Mouse (Mus musculus): ENCODE data around the gene Ddit4l. TPM values are rescaled to one million over a fixed set of nuclear protein-coding genes. Genes with fewer than 3 reads are reported as not detected.

Ddit4l gene
- total and polyA plus RNA-seq, 3 experiments: 2.6 to 11.3 (median 2.8) TPM

DNA sequence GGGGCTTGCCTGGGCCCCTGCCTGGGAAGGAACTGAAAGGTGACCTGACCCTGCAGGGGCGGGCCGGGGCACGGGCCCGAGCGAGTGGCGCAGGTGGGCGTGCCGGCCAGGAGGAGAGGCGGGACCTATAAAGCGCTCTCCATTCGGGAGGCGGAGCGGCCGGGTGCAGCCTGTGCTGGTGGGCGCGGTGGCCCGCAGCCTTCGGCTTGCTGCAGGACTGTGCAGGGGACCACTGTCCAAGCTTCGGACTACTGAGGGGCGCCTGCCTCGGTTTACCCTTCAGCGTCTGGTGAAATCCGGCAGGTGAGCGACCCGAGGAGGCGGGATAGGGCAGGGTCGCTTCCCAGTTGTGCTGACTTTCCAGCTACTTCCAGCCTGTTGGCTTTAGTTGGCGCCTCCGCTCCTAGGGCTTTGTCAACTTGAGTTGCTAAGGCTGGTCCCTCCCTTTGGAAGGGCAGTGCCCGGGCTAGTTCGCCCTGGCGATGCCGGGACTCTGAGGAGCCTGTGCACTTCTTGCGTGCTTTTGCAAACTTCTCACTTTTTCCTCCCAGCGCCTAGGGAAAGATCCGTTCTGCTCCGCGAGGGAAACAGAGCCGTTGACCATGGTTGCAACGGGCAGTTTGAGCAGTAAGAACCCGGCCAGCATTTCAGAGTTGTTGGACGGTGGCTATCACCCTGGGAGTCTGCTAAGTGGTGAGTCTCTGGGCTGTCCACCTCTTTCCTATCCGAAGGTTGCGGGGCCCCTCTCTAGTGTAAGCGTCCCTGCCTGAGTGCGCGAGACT lies 2.4 kb downstream of the Ddit4l start:
- H3K79me2 ChIP-seq (replicated peaks; ENCODE audit: control insufficient read depth, extremely low read depth, insufficient read depth, poor library complexity, severe bottlenecking): no peaks in the 10 kb centered on the region
- dilution Hi-C loops (cut with MboI; ENCODE audit: extremely low pct_ligation_motif_present, extremely low pct_unique_long_range_greater_than_20kb, low sequenced_read_pairs): no loop called here
- peak overlapping the region; percentile 24 for H3K9ac ChIP-seq (ENCODE audit: insufficient read depth, low read depth)
- peak; percentile 57 for DNase-seq (ENCODE audit: extremely low read depth)
- peaks cover 0 to 2% of the 10 kb centered on the region in 2 experiments for H3K36me3 ChIP-seq (replicated peaks in 1 of 2; ENCODE audit: control insufficient read depth in 1 of 2, insufficient read depth in 1 of 2, low read length in 1 of 2)
- TF ChIP-seq BHLHE40 (IDR thresholded peaks at IDR 0.05; ENCODE audit: low read depth, low read length): peak; percentile 92
- no peak; the same call in 1 of the 2 replicates for TF ChIP-seq MEF2A (IDR thresholded peaks at IDR 0.05; ENCODE audit: borderline replicate concordance, low read depth, low read length)
- peak; percentile 80; the same call in 1 of the 2 replicates for TF ChIP-seq EP300 (IDR thresholded peaks at IDR 0.05; ENCODE audit: low read length)
- peak; percentile 69; the same call in 1 of the 2 replicates for TF ChIP-seq ZMIZ1 (IDR thresholded peaks at IDR 0.05; ENCODE audit: low read depth, low read length)
- TF ChIP-seq IRF4 (IDR thresholded peaks at IDR 0.05; ENCODE audit: low read depth, low read length): peak; percentile 98
- TF ChIP-seq ETS1 (conservative IDR thresholded peaks at IDR 0.05; ENCODE audit: low read depth, low read length): peak; percentile 54; the same call in 1 of the 2 replicates
- TF ChIP-seq ZKSCAN1 (IDR thresholded peaks at IDR 0.05; ENCODE audit: borderline replicate concordance, low read depth, low read length): no peak
- TF ChIP-seq ELF1 (IDR thresholded peaks at IDR 0.05; ENCODE audit: low read depth, low read length): no peak
- no peak for TF ChIP-seq USF1 (IDR thresholded peaks at IDR 0.05; ENCODE audit: low read depth, low read length)
- TF ChIP-seq SIN3A (IDR thresholded peaks at IDR 0.05; ENCODE audit: low read length): no peak; the same call in 1 of the 2 replicates
- TF ChIP-seq MYC (IDR thresholded peaks at IDR 0.05; ENCODE audit: low read depth, low read length): no peak
- no peak for TF ChIP-seq HCFC1 (IDR thresholded peaks at IDR 0.05; ENCODE audit: low read depth, low read length)
- peak; percentile 41 for TF ChIP-seq CHD2 (IDR thresholded peaks at IDR 0.05; ENCODE audit: low read length)
- peak; percentile 54 for TF ChIP-seq NRF1 (IDR thresholded peaks at IDR 0.05; ENCODE audit: low read depth, low read length)
- no peak for TF ChIP-seq ZNF384 (IDR thresholded peaks at IDR 0.05; ENCODE audit: low read depth, low read length)
- no peak for TF ChIP-seq ZC3H11A (IDR thresholded peaks at IDR 0.05; ENCODE audit: low read depth, low read length)
- TF ChIP-seq MAZ (IDR thresholded peaks at IDR 0.05; ENCODE audit: low read depth, low read length): no peak
- no peak for TF ChIP-seq SMC3 (IDR thresholded peaks at IDR 0.05; ENCODE audit: low read depth, low read length)
- TF ChIP-seq JUN (IDR thresholded peaks at IDR 0.05; ENCODE audit: insufficient read depth, low read depth, low read length): no peak
- TF ChIP-seq RAD21 (IDR thresholded peaks at IDR 0.05; ENCODE audit: low read depth, low read length): no peak
- TF ChIP-seq POLR2AphosphoS2 (IDR thresholded peaks at IDR 0.05; ENCODE audit: low read depth, low read length): no peak
- no peak for TF ChIP-seq TBP (conservative IDR thresholded peaks at IDR 0.05; ENCODE audit: low read depth, low read length)
- TF ChIP-seq PAX5 (IDR thresholded peaks at IDR 0.05; ENCODE audit: low read length): no peak
- TF ChIP-seq MAX (IDR thresholded peaks at IDR 0.05; ENCODE audit: low read length): no peak
- no peak for TF ChIP-seq JUND (conservative IDR thresholded peaks at IDR 0.05; ENCODE audit: low read depth, low read length)
- peak; percentile 22; the same call in 1 of the 2 replicates for TF ChIP-seq NELFE (IDR thresholded peaks at IDR 0.05; ENCODE audit: low read depth, low read length)
- peak; percentile 37; the same call in 1 of the 2 replicates for TF ChIP-seq POLR2A (IDR thresholded peaks at IDR 0.05; ENCODE audit: low read depth, low read length)
- no peak for TF ChIP-seq MAFK (IDR thresholded peaks at IDR 0.05; ENCODE audit: insufficient replicate concordance, low read length)
- TF ChIP-seq CTCF (conservative IDR thresholded peaks at IDR 0.05 in 1 of 2, IDR thresholded peaks at IDR 0.05 in 1 of 2; ENCODE audit: low read depth in 2 of 2, low read length in 2 of 2): no peak
- peak; percentile 96; the same call in 1 of the 2 replicates for TF ChIP-seq TCF12 (IDR thresholded peaks at IDR 0.05; ENCODE audit: low read depth, low read length)
- no peak for TF ChIP-seq E2F4 (IDR thresholded peaks at IDR 0.05; ENCODE audit: insufficient replicate concordance, low read depth, low read length)
- TF ChIP-seq USF2 (conservative IDR thresholded peaks at IDR 0.05; ENCODE audit: low read depth, low read length): no peak
- no peak for TF ChIP-seq CHD1 (IDR thresholded peaks at IDR 0.05; ENCODE audit: low read depth, low read length)
- no peak for TF ChIP-seq KAT2A (IDR thresholded peaks at IDR 0.05; ENCODE audit: insufficient replicate concordance, low read length)
- no peak for TF ChIP-seq GABPA (IDR thresholded peaks at IDR 0.05; ENCODE audit: insufficient replicate concordance, low read depth, low read length)
- TF ChIP-seq UBTF (IDR thresholded peaks at IDR 0.05; ENCODE audit: low read depth, low read length): 0 out of 2 replicates have a peak, but pooled peaks have one; percentile 18
- no peak for TF ChIP-seq RCOR1 (conservative IDR thresholded peaks at IDR 0.05; ENCODE audit: low read depth, low read length)
- peak; percentile 24; the same call in 1 of the 2 replicates for TF ChIP-seq MXI1 (IDR thresholded peaks at IDR 0.05; ENCODE audit: low read depth, low read length)
- peak overlapping the region; percentile 49 for H3K4me2 ChIP-seq (ENCODE audit: insufficient read depth, low read depth, poor library complexity, severe bottlenecking)
- no peak overlapping the region for H3K27ac ChIP-seq (ENCODE audit: insufficient read depth, low read depth)
- H3K4me1 ChIP-seq (ENCODE audit: control insufficient read depth in 1 of 2, insufficient read depth in 2 of 2): peaks cover 10 to 21% of the 10 kb centered on the region in 2 experiments
- H3K27me3 ChIP-seq (replicated peaks): no peaks in the 10 kb centered on the region
- peaks cover 4% of the 10 kb centered on the region for H3K9me3 ChIP-seq (replicated peaks; ENCODE audit: low read length)
- peak overlapping the region; percentile 53 to 63 (median 59) for H3K4me3 ChIP-seq (replicated peaks in 1 of 3; ENCODE audit: low read depth in 2 of 3, low read length in 2 of 3, poor library complexity in 1 of 3)
- in situ Hi-C loops (cut with MboI; ENCODE audit: low pct_ligation_motif_present, low pct_unique_long_range_greater_than_20kb, low sequenced_read_pairs): no loop called here
